Mouse (Mus musculus) cerebellum, adult 18-20 months (tissue): ENCODE data around the gene Lss.

Source experiments
- DNase-seq, 2 experiments: peaks; one replicate each; pipeline ENCODE4 v3.0.0; 2021

Gene Lss

GRCm38 (mm10) chr10:76569996-76570685, 38.8 kb downstream of the Lss start:
- DNase-seq, result no peak

- no peak for DNase-seq
Observed at GRCm38 (mm10) chr10:76571070-76571469, 39.7 kb downstream of the Lss start.

- DNase-seq, result no peak
Observed at GRCm38 (mm10) chr10:76572151-76572550, 40.8 kb downstream of the Lss start.

- DNase-seq, result no peak
Observed at GRCm38 (mm10) chr10:76575374-76575773, 44.0 kb downstream of the Lss start, which contains the start of gene Ftcd. Gene Ftcd, plus strand, starts transcription at chr10:76575648.

DNA sequence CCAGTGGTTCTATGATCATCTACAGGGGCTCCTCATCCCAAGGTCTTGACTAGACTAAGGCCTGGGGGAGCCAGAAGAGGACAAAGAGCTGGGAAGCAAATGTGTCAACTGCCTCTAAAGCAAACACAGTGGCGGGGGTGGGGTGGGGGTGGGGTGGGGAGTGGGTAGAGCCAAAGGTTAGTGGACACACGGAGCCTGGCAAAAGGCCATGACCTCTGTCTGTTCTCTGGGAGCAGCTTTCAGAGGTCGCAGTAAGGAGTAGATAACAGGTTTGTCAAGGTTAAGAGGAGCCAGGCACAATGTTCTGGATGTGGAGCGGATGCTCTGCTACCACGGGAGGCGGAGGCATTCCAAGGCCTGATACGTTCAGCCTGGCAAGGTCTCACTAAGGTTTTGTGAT, 45.5 kb downstream of the Lss start:
- no peak for DNase-seq

DNA sequence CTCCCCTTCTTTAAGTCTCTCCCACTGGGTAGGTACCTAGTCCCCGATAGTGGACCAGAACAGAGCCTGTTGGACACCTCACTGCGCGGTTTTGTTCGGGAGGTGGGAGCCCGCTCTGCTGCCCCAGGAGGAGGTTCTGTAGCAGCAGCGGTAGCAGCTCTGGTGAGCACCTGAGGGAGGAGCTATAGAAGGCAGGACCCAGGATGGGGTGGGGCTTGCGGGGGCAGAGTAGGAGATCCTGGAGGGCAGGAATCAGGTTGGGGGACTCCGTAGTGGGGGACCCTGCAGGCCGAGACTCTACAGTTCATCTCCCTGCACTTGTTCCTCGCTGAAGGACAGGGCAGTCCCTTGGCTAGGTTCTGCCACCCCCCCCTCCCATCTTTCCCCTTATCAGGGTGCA, 52.8 kb downstream of the Lss start:
- no peak for DNase-seq

GRCm38 (mm10) chr10:76586190-76586589, 54.8 kb downstream of the Lss start:
- DNase-seq, result no peak

DNA sequence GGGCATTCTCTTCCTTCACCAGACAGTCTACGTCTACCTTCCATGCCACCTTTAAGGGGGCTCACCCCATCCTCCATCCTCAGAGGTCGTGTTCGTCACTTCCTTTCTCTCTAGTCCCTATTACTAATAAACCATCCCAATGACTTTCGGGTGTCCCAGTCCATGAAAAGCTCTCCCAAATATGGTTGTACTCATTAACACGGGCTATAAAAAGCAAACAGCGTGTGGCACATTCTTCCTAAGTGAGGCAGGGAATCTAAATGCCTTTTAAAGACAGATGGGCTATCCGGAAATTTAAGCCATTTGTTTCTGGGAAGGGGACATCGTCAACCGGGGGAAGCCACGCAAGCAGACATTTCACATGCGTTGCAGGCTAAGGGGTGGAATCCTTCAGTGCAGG, 58.8 kb downstream of the Lss start:
- no peak for DNase-seq

- no peak for DNase-seq
Observed at GRCm38 (mm10) chr10:76596338-76596737, 65.0 kb downstream of the Lss start.

DNA sequence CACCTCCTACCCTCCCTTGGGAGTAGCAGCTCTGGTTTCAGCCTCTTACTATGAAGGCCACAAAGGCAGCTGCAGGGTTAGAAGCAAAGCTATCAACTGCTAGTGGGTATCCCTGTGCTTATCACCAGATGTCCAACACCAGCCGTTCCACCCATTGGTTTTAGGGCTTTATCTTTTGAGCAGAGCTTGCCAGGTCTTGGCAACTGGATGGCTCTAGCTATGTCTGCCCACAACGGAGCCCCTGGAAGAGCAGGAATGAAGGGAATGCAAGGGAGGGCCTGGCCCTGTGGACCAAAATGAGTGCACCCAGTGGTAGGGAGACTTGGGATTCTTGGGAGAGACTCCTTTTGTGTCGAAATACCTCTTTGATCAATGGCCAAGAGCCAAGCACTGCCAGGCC, 71.3 kb downstream of the Lss start:
- peak in 1 of 2 experiments; percentile 13 for DNase-seq
